ENCODE assay signal across 19 mouse cellular contexts in the genomic region with DNA sequence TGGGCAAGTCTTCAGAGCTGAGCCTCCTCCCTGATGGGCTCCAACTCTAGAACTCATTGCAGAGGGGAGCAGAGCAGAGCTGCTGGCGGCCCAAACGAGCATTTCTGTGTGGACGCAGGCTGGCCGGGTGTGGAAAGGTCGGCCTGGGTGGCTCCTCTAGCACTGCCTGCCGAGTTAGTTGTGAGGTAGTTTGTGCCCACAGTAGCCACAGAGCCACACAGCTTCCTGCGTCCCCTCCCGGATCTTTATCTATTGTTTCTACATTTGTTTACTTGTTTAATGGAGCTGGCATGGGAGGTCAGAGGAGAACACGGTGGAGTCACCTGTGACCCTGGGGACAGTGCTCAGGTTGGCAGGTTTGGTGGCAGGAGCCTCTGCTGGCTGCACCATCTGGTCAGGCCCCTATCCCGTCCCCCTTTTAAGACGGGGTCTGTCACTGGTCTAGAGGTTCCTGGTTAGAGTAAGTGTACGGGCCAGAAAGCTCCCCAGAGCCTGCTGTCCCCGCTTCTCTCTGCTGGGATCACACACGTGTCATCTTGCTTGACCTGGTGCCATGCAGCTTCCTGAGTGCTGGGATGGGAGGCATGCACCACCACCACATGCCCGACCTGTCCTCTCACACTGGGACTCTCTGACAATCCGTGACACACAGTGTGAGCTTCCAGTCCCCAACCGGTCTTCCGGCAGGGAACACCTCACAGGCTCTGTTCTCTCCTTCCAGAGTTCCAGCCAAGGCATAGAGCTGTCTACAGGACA. TPM values are rescaled to one million over a fixed set of nuclear protein-coding genes. Genes with fewer than 3 reads are reported as not detected.
DNase-seq lines count a peak whose midpoint lies in the region; ATAC-seq and TF ChIP-seq lines count a peak whose summit lies in the region.
"Had no signal": no experiment of that assay in that cellular context is flagged by ENCODE, and none has a peak within 500 bp of the region (broad histone marks: within the 10 kb centered on the region; RNA-seq: fewer than 3 reads in every experiment).

No protein-coding gene starts in this region.

- peaks cover 42% of the 10 kb centered on the region for H3K4me1 ChIP-seq in heart, embryonic 11.5 days (ENCODE audit: control insufficient read depth, insufficient read depth, low read length)
- peaks cover 93% of the 10 kb centered on the region for H3K4me1 ChIP-seq in G1E (ENCODE audit: insufficient read depth, low read depth, low read length)
- peaks cover 28 to 54% of the 10 kb centered on the region in 2 experiments for H3K4me1 ChIP-seq in liver, embryonic 14.5 days (replicated peaks; ENCODE audit: control insufficient read depth in 2 of 2, insufficient read depth in 2 of 2, low read length in 1 of 2)

- TF ChIP-seq EP300 in liver, embryonic 14.5 days (IDR thresholded peaks at IDR 0.05; ENCODE audit: low read depth), result no peak

- H3K27me3 ChIP-seq in heart, embryonic 11.5 days (ENCODE audit: control insufficient read depth, insufficient read depth, low read length), result no peaks in the 10 kb centered on the region
- no peaks in the 10 kb centered on the region; the same call in 1 of the 2 replicates for H3K27me3 ChIP-seq in G1E (ENCODE audit: insufficient read depth, low read length)
- H3K27me3 ChIP-seq in liver, embryonic 14.5 days (ENCODE audit: control insufficient read depth, insufficient read depth, low read length), result no peaks in the 10 kb centered on the region

- 70% methylated on average over 18 of the region's 18 CpGs for WGBS in heart, embryonic 11.5 days (ENCODE audit: insufficient replicate concordance)
- 45% methylated on average over 18 of the region's 18 CpGs for WGBS in liver, embryonic 14.5 days (ENCODE audit: insufficient replicate concordance)

- H3K9me3 ChIP-seq in heart, embryonic 11.5 days (replicated peaks; ENCODE audit: control insufficient read depth, low read length), result no peaks in the 10 kb centered on the region
- H3K9me3 ChIP-seq in G1E (replicated peaks), result no peaks in the 10 kb centered on the region
- H3K9me3 ChIP-seq in liver, embryonic 14.5 days (ENCODE audit: control insufficient read depth, low read length), result no peaks in the 10 kb centered on the region

- intact Hi-C loops in heart, postnatal 14 days (cut with DNase I), result no loop called here

- H3K9ac ChIP-seq in heart, embryonic 11.5 days (ENCODE audit: low read depth, low read length), result 0 out of 2 replicates have a peak overlapping the region, but pooled peaks have one; percentile 10
- H3K9ac ChIP-seq in liver, embryonic 14.5 days (replicated peaks), result no peak overlapping the region; the same call in 1 of the 2 replicates

- no peak for ATAC-seq in heart, embryonic 11.5 days (replicated peaks; ENCODE audit: insufficient number of reproducible peaks, low FRiP score, low TSS enrichment)
- no peak for ATAC-seq in G1E (ENCODE audit: extremely low read depth, insufficient number of reproducible peaks, low FRiP score, poor library complexity, severe bottlenecking)
- peak; percentile 51 for ATAC-seq in common myeloid progenitor, adult 5-6 weeks (replicated peaks; ENCODE audit: low read depth, poor library complexity, severe bottlenecking)
- ATAC-seq in liver, embryonic 14.5 days (ENCODE audit: insufficient read depth), result no peak
- ATAC-seq: CD4-positive, CD25-positive, alpha-beta regulatory T cell, adult 4 months had no signal

- H3K36me3 ChIP-seq in heart, embryonic 11.5 days (ENCODE audit: control insufficient read depth, insufficient read depth, low read length), result no peaks in the 10 kb centered on the region
- peaks cover 51% of the 10 kb centered on the region for H3K36me3 ChIP-seq in G1E (replicated peaks)
- H3K36me3 ChIP-seq in liver, embryonic 14.5 days (replicated peaks; ENCODE audit: control insufficient read depth, insufficient read depth, low read depth), result no peaks in the 10 kb centered on the region

- no peak overlapping the region for H3K4me2 ChIP-seq in heart, embryonic 11.5 days
- H3K4me2 ChIP-seq in liver, embryonic 14.5 days (ENCODE audit: low read depth), result no peak overlapping the region

- no peak for DNase-seq in heart, postnatal 14 days
- DNase-seq in G1E (ENCODE audit: low spot score), result peak; percentile 19
- DNase-seq in liver, embryonic 14.5 days (ENCODE audit: low read depth in 3 of 3, low spot score in 3 of 3), result no peak
- no peak for DNase-seq in thymus, postnatal 36 days
- no peak for DNase-seq in layer of hippocampus, adult 9-10 months (ENCODE audit: low spot score)
- DNase-seq: cerebellum, postnatal 10 days; gastrocnemius, postnatal 14 days; heart, postnatal 36 days; left cerebral cortex, postnatal 4 days; lung, adult 18-20 months; midbrain, embryonic 14.5 days; thymus, postnatal 14 days had no signal

- H3K4me3 ChIP-seq in heart, embryonic 11.5 days (ENCODE audit: low read depth, low read length), result no peak overlapping the region
- peak overlapping the region; percentile 50; the same call in 1 of the 2 replicates for H3K4me3 ChIP-seq in G1E (ENCODE audit: low read depth, low read length)
- H3K4me3 ChIP-seq in liver, embryonic 14.5 days (ENCODE audit: insufficient read depth in 1 of 2, low read depth in 2 of 2, low read length in 2 of 2), result no peak overlapping the region
- H3K4me3 ChIP-seq: myocyte had no signal

- peak overlapping the region; percentile 68; the same call in 1 of the 2 replicates for H3K27ac ChIP-seq in heart, embryonic 11.5 days (ENCODE audit: low read depth, low read length)
- peak overlapping the region; percentile 67 for H3K27ac ChIP-seq in liver, embryonic 14.5 days
- H3K27ac ChIP-seq: macrophage; stomach, postnatal 0 days had no signal

- no peak for TF ChIP-seq CTCF in G1E (IDR thresholded peaks at IDR 0.05; ENCODE audit: low read depth, low read length)
- TF ChIP-seq CTCF in liver, embryonic 14.5 days (IDR thresholded peaks at IDR 0.05; ENCODE audit: low read depth), result no peak

RNA-seq across cellular contexts. Expression of a gene that starts 17.9 kb away (rescaled TPM):
- polyA plus RNA-seq in heart, embryonic 11.5 days (2014; fragmentation: Nextera tagmentation; extraction: Ambion mirVana), result 11.6 and 13.5 TPM in 2 replicates
- 1 to 10 TPM; 7.7 to 9.5 TPM for total RNA-seq in heart, postnatal 14 days (2021)
- total RNA-seq in G1E (2014; fragmentation: Nextera tagmentation), result 15.3 and 17.9 TPM in 2 replicates
- total RNA-seq in G1E (2017), result 1.4 and 1.6 TPM in 2 replicates
- polyA plus RNA-seq in G1E (2012), result 17.6 and 18.8 TPM in 2 replicates
- 1.1 and 8.9 TPM in 2 replicates for total RNA-seq in common myeloid progenitor, adult 5-6 weeks (2017)
- 3.9 and 4.5 TPM in 2 replicates for polyA plus RNA-seq in liver, embryonic 14.5 days (2012; rRNA removed)
- 2.9 and 3.9 TPM in 2 replicates for polyA plus RNA-seq in liver, embryonic 14.5 days (2014; fragmentation: Nextera tagmentation; extraction: Ambion mirVana)

RNA-seq across cellular contexts. Expression of a gene that starts 48.2 kb away (rescaled TPM):
- 1.1 and 2.2 TPM in 2 replicates for polyA plus RNA-seq in heart, embryonic 11.5 days (2014; fragmentation: Nextera tagmentation; extraction: Ambion mirVana)
- 1 to 10 TPM; 2.4 to 3.8 TPM for total RNA-seq in heart, postnatal 14 days (2021)
- total RNA-seq in G1E (2014; fragmentation: Nextera tagmentation), result not detected in 2 replicates
- total RNA-seq in G1E (2017), result 0.06 TPM in 1 of 2 replicates, not detected in the other
- polyA plus RNA-seq in G1E (2012), result 0.14 and 0.15 TPM in 2 replicates
- 0.27 TPM in 1 of 2 replicates, not detected in the other for total RNA-seq in common myeloid progenitor, adult 5-6 weeks (2017)
- polyA plus RNA-seq in liver, embryonic 14.5 days (2012; rRNA removed), result 0.39 and 0.47 TPM in 2 replicates
- polyA plus RNA-seq in liver, embryonic 14.5 days (2014; fragmentation: Nextera tagmentation; extraction: Ambion mirVana), result 0.29 and 0.85 TPM in 2 replicates
- total RNA-seq: MEL had no signal
- polyA plus RNA-seq: macrophage had no signal

RNA-seq across cellular contexts. Expression of a gene that starts 55.2 kb away (rescaled TPM):
- 9.2 and 10.1 TPM in 2 replicates for polyA plus RNA-seq in heart, embryonic 11.5 days (2014; fragmentation: Nextera tagmentation; extraction: Ambion mirVana)
- 1 to 10 TPM; 5.5 to 6.9 TPM for total RNA-seq in heart, postnatal 14 days (2021)
- 23.6 and 23.8 TPM in 2 replicates for total RNA-seq in G1E (2014; fragmentation: Nextera tagmentation)
- total RNA-seq in G1E (2017), result 11.6 and 13.9 TPM in 2 replicates
- 10.8 and 12.8 TPM in 2 replicates for polyA plus RNA-seq in G1E (2012)
- 5.9 and 10.6 TPM in 2 replicates for total RNA-seq in common myeloid progenitor, adult 5-6 weeks (2017)
- polyA plus RNA-seq in liver, embryonic 14.5 days (2012; rRNA removed), result 6.5 and 7.1 TPM in 2 replicates
- polyA plus RNA-seq in liver, embryonic 14.5 days (2014; fragmentation: Nextera tagmentation; extraction: Ambion mirVana), result 5.0 and 6.0 TPM in 2 replicates
